Mouse (Mus musculus): ENCODE measurements around the gene 9030025P20Rik. TPM values are rescaled to one million over a fixed set of nuclear protein-coding genes. Genes with fewer than 3 reads are reported as not detected.

9030025P20Rik gene
- polyA plus RNA-seq, 1 experiment from 2014 or later: 8.4 TPM

Other genes starting within 250 kb of the 9030025P20Rik start
- 8.9 and 9.6 TPM in 2 replicates for gene Wdr27, start 35.3 kb upstream of the 9030025P20Rik start, polyA plus RNA-seq (2014; fragmentation: Nextera tagmentation; extraction: Ambion mirVana)
- gene 1600012H06Rik, start 35.3 kb upstream of the 9030025P20Rik start, polyA plus RNA-seq (2014; fragmentation: Nextera tagmentation; extraction: Ambion mirVana): 17.4 and 26.1 TPM in 2 replicates
- 21.5 and 25.2 TPM in 2 replicates for gene Phf10, start 17.2 kb upstream of the 9030025P20Rik start, polyA plus RNA-seq (2014; fragmentation: Nextera tagmentation; extraction: Ambion mirVana)
- gene Gm3417, start 322 bp downstream of the 9030025P20Rik start, polyA plus RNA-seq (2014; fragmentation: Nextera tagmentation; extraction: Ambion mirVana): 0.36 TPM in 1 of 2 replicates, not detected in the other
- gene Gm3435, start 31.7 kb downstream of the 9030025P20Rik start, polyA plus RNA-seq (2014; fragmentation: Nextera tagmentation; extraction: Ambion mirVana): 5.3 and 8.1 TPM in 2 replicates
- 62.0 and 71.3 TPM in 2 replicates for gene Ermard, start 62.7 kb downstream of the 9030025P20Rik start, polyA plus RNA-seq (2014; fragmentation: Nextera tagmentation; extraction: Ambion mirVana)
- gene Tcte3, start 63.0 kb downstream of the 9030025P20Rik start, polyA plus RNA-seq (2014; fragmentation: Nextera tagmentation; extraction: Ambion mirVana): 0.46 and 1.1 TPM in 2 replicates
- gene Gm3448, start 63.1 kb downstream of the 9030025P20Rik start, polyA plus RNA-seq (2014; fragmentation: Nextera tagmentation; extraction: Ambion mirVana): 3.9 and 4.3 TPM in 2 replicates

Measured in midbrain, embryonic 14.5 days (tissue).